Mouse (Mus musculus): ENCODE measurements around the gene Pde4d.

DNA sequence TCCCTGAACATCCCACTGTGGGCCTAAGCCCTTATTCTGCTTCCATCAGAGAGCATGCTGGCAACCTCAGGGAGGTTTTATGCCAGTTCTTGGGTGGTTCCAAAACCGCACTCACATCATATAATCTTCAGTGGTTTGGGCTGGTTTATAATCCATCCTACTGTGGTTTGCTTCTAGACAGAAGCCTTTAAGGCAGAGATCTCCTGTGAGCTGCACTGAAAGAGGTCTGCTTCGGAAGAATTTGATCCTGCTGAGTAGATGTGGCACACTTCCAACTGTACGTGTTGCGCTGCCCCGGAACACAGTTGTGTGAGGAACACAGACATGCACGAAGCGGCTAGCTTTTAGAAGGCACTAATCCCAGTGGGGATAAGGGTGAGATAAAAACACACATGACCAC, 236.1 kb downstream of the Pde4d start:
- TF ChIP-seq USF1 (IDR thresholded peaks at IDR 0.05; ENCODE audit: low read depth) (no peak), FOSL1 (IDR thresholded peaks at IDR 0.05; ENCODE audit: insufficient read depth, low read length, poor library complexity, severe bottlenecking) (no peak), CTCF (IDR thresholded peaks at IDR 0.05; ENCODE audit: control insufficient read depth, insufficient read depth, insufficient read length) (no peak), CEBPB (IDR thresholded peaks at IDR 0.05; ENCODE audit: low read depth) (no peak), MAX (IDR thresholded peaks at IDR 0.05) (peak; percentile 80), MYOD1 (IDR thresholded peaks at IDR 0.05; ENCODE audit: control insufficient read depth, insufficient read length, low read depth) (no peak), MYOG (IDR thresholded peaks at IDR 0.05; ENCODE audit: control insufficient read depth, extremely low read depth, insufficient read length) (no peak)
